Mouse (Mus musculus) MEL (cell line): ENCODE results near the gene Rsph1.

ENCODE experiments used
- E2F4 ChIP-seq: IDR thresholded peaks from 2 replicates; pipeline ENCODE4 v1.6.1; 2011; ENCODE audit warnings: low read depth, low read length, improper control_type of control experiment, borderline replicate concordance
- EP300 ChIP-seq, 2 experiments: IDR thresholded peaks; 2 replicates each; pipeline ENCODE4 v1.6.1; 2011; ENCODE audit warnings: improper control_type of control experiment in 2 of 2, low read length in 2 of 2, low read depth in 1 of 2, mild to moderate bottlenecking in 1 of 2
- MAX ChIP-seq: IDR thresholded peaks from 2 replicates; pipeline ENCODE4 v1.6.1; 2011; ENCODE audit warnings: low read length, improper control_type of control experiment
- POLR2A ChIP-seq, 2 experiments: IDR thresholded peaks; 2 replicates each; pipeline ENCODE4 v1.6.1; 2011 to 2012; ENCODE audit warnings: low read length in 2 of 2, mild to moderate bottlenecking in 2 of 2, control low read depth in 1 of 2, improper control_type of control experiment in 1 of 2, low read depth in 1 of 2, moderate library complexity in 1 of 2; ENCODE audit not compliant: control insufficient read depth in 1 of 2, insufficient read depth in 1 of 2, poor library complexity in 1 of 2
- UBTF ChIP-seq: IDR thresholded peaks from 2 replicates; pipeline ENCODE4 v1.6.1; 2012; ENCODE audit warnings: low read depth, mild to moderate bottlenecking, inconsistent platforms, low read length, improper control_type of control experiment, moderate library complexity, borderline replicate concordance; ENCODE audit not compliant: insufficient read depth
- USF1 ChIP-seq: IDR thresholded peaks from 2 replicates; pipeline ENCODE4 v1.6.1; 2014; ENCODE audit warnings: low read depth, mild to moderate bottlenecking, inconsistent platforms, low read length, improper control_type of control experiment, moderate library complexity
- ZMIZ1 ChIP-seq: IDR thresholded peaks from 2 replicates; pipeline ENCODE4 v1.6.1; 2012; ENCODE audit warnings: low read depth, mild to moderate bottlenecking, inconsistent platforms, low read length, improper control_type of control experiment, moderate library complexity

- TF ChIP-seq USF1 (no peak), POLR2A (IDR thresholded peaks at IDR 0.05; ENCODE audit: control insufficient read depth in 1 of 2, insufficient read depth in 1 of 2, low read depth in 1 of 2, low read length in 2 of 2, poor library complexity in 1 of 2) (no peak), UBTF (no peak), ZMIZ1 (no peak), E2F4 (no peak), EP300 (IDR thresholded peaks at IDR 0.05; ENCODE audit: low read depth in 1 of 2, low read length in 2 of 2) (no peak), MAX (no peak)
Measured at GRCm38 (mm10) chr17:31299981-31300380, 22.8 kb upstream of the Rsph1 start.
